Mouse (Mus musculus): ENCODE data around the gene Cubn.

Cubn gene

GRCm38 (mm10) chr2:13232305-13232704 lies 259.3 kb downstream of the Cubn start:
- DNase-seq: no peak

GRCm38 (mm10) chr2:13229686-13230085 lies 261.9 kb downstream of the Cubn start:
- DNase-seq: no peak
